Mouse (Mus musculus) midbrain, embryonic 11.5 days (tissue): ENCODE measurements at regions not wholly inside any gene's neighbourhood (a gene's known extent, or its start where the extent isn't known, plus 50 kb on each side); places are given as distances from the start of the nearest gene placed in this dataset.

Experiments used
- ATAC-seq: fragments of 200-750 bp; cut with Nextera tagmentation; 2 replicates; pipeline ENCODE4 v1.8.0; 2017; ENCODE audit warnings: moderate TSS enrichment, moderate library complexity; ENCODE audit not compliant: low FRiP score
- DNase-seq: peaks from one replicate; pipeline ENCODE4 v3.0.0; 2015; ENCODE audit warnings: low spot score; ENCODE audit errors: missing footprints
- H3K27ac ChIP-seq: fragments of 300-500 bp; sonication (generic); 2 replicates; pipeline ENCODE4 v1.5.1; 2014; ENCODE audit warnings: low read depth, low read length
- H3K27me3 ChIP-seq: fragments of 300-500 bp; sonication (generic); 2 replicates; pipeline ENCODE4 v1.6.1; 2014; ENCODE audit warnings: mild to moderate bottlenecking, low read length, moderate library complexity, mixed read lengths; ENCODE audit not compliant: control insufficient read depth, insufficient read depth
- H3K36me3 ChIP-seq: fragments of 300-500 bp; sonication (generic); 2 replicates; pipeline ENCODE4 v1.6.1; 2014; ENCODE audit warnings: mild to moderate bottlenecking, low read length, moderate library complexity, mixed read lengths; ENCODE audit not compliant: control insufficient read depth, insufficient read depth
- H3K4me1 ChIP-seq: fragments of 300-500 bp; sonication (generic); 2 replicates; pipeline ENCODE4 v1.6.1; 2014; ENCODE audit warnings: low read length; ENCODE audit not compliant: control insufficient read depth, insufficient read depth
- H3K4me2 ChIP-seq: fragments of 300-500 bp; sonication (generic); 2 replicates; pipeline ENCODE4 v1.6.1; 2014; ENCODE audit warnings: mild to moderate bottlenecking, moderate library complexity
- H3K4me3 ChIP-seq: fragments of 300-500 bp; sonication (generic); 2 replicates; pipeline ENCODE4 v1.5.1; 2014; ENCODE audit warnings: low read depth, low read length
- H3K9ac ChIP-seq: fragments of 300-500 bp; sonication (generic); 2 replicates; pipeline ENCODE4 v1.6.1; 2014; ENCODE audit warnings: low read length
- H3K9me3 ChIP-seq: fragments of 300-500 bp; sonication (generic); 2 replicates; pipeline ENCODE4 v1.6.1; 2016; ENCODE audit warnings: low read length; ENCODE audit not compliant: control insufficient read depth
- WGBS: fragments of 180-500 bp; shearing (Covaris S2); extraction: QIAGEN DNeasy Blood & Tissue Kit; methylation state at CpG from one replicate; pipeline ENCODE4 v1.1.7; 2014; 5-methylcytosine and 5-hydroxymethylcytosine counted together

DNA sequence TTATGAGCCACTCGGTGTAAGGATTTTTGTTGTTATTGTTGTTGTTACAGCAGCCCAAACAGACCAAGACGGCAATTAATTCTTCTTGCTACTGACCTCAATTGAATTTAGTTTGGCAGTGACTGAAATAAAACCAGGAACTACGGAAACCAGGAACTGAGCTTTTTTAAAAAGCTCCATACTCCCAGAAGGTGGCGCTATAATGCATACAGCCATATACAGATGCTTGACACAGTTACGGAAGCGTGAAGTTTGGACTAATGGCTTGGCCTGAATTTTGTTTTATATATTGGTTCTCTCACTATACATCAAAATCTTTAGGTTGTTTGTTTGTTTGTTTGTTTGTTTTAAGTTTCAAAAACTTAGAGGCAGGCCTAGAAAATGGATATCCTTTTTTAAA is 98.5 kb upstream of the Adamts3 start:
- ATAC-seq: no peak
- WGBS: 65% methylated on average over 6 of the region's 6 CpGs
- H3K9me3 ChIP-seq: no peaks in the 10 kb centered on the region
- H3K27ac ChIP-seq: no peak overlapping the region
- H3K27me3 ChIP-seq: no peaks in the 10 kb centered on the region
- no peak overlapping the region for H3K9ac ChIP-seq
- H3K4me2 ChIP-seq: no peak overlapping the region
- no peaks in the 10 kb centered on the region for H3K36me3 ChIP-seq
- H3K4me3 ChIP-seq: no peak overlapping the region
- peak; percentile 82 for DNase-seq
- H3K4me1 ChIP-seq: no peaks in the 10 kb centered on the region

DNA sequence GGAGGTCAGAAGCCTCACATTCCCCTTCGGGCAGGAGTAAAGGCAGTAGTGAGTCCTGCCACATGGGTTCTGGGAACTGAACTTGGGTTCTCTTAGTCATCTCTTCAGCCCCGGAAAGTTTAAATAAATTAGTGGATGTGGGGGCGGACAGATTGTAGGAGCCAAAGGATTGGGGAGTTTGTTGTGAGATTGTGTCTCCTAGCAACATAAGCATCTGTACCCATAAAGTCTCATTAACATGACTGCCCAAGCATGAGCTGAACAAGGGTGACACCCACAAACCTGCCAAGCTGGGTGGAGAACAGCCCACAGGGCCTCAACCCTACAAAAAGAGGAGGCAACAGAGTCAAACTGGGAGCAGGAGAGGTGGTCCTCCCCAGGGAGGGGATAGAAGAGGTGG is 97.1 kb upstream of the Adamts3 start:
- no peak overlapping the region for H3K9ac ChIP-seq
- WGBS: 93% methylated on average over 3 of the region's 3 CpGs
- no peaks in the 10 kb centered on the region for H3K36me3 ChIP-seq
- H3K27ac ChIP-seq: no peak overlapping the region
- DNase-seq (no peak), ATAC-seq (no peak)
- H3K27me3 ChIP-seq: no peaks in the 10 kb centered on the region
- H3K9me3 ChIP-seq: no peaks in the 10 kb centered on the region
- H3K4me1 ChIP-seq: no peaks in the 10 kb centered on the region
- no peak overlapping the region for H3K4me3 ChIP-seq
- no peak overlapping the region for H3K4me2 ChIP-seq

DNA sequence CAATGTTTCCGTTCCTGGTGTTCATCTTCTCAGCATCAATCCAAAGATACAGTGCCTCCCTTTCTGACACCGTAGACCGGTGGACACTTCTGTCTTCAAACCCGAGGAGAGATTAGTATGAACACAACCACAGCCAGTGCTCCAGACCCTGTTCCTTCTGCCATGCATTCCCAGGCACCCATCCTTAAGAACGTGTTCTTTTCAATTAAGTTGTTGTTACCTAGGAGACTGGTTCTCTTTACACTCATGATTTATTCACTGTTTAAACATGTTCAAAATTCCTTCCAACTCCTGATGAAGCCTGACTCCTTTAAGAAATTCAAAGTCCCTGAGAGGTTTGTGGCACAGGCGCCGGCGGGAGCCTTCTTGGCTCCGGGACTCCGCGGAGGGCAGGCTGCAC is 69.5 kb upstream of the Adamts3 start:
- WGBS: 86% methylated on average over 8 of the region's 11 CpGs

DNA sequence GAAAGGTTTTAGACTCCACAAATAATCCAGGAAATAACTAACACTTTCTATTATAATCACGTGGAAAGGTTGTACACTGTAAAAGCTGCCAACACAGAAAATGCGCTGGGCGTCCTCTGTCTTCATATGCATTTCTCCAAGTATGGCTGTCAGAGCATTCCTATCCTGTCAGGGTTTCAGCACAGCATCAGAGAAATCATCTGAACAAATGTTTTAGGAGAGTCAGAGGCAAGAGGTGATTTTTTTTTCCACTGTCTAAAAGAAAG is 62.5 kb upstream of the Adamts3 start:
- ATAC-seq (no peak), DNase-seq (no peak)
- 87% methylated on average over 3 of the region's 3 CpGs for WGBS
- no peak overlapping the region for H3K27ac ChIP-seq
- H3K36me3 ChIP-seq: no peaks in the 10 kb centered on the region
- H3K4me3 ChIP-seq: no peak overlapping the region
- no peaks in the 10 kb centered on the region for H3K9me3 ChIP-seq
- no peaks in the 10 kb centered on the region for H3K27me3 ChIP-seq
- no peak overlapping the region for H3K9ac ChIP-seq
- H3K4me2 ChIP-seq: no peak overlapping the region
- H3K4me1 ChIP-seq: peaks cover 8% of the 10 kb centered on the region

More for the DNA sequence above, 69.5 kb upstream of the Adamts3 start:
- no peak overlapping the region for H3K4me2 ChIP-seq
- no peaks in the 10 kb centered on the region for H3K4me1 ChIP-seq
- no peak overlapping the region for H3K27ac ChIP-seq
- no peaks in the 10 kb centered on the region for H3K9me3 ChIP-seq
- H3K36me3 ChIP-seq: no peaks in the 10 kb centered on the region
- H3K27me3 ChIP-seq: no peaks in the 10 kb centered on the region
- H3K4me3 ChIP-seq: no peak overlapping the region
- ATAC-seq: no peak
- DNase-seq: peak; percentile 41
- no peak overlapping the region for H3K9ac ChIP-seq

DNA sequence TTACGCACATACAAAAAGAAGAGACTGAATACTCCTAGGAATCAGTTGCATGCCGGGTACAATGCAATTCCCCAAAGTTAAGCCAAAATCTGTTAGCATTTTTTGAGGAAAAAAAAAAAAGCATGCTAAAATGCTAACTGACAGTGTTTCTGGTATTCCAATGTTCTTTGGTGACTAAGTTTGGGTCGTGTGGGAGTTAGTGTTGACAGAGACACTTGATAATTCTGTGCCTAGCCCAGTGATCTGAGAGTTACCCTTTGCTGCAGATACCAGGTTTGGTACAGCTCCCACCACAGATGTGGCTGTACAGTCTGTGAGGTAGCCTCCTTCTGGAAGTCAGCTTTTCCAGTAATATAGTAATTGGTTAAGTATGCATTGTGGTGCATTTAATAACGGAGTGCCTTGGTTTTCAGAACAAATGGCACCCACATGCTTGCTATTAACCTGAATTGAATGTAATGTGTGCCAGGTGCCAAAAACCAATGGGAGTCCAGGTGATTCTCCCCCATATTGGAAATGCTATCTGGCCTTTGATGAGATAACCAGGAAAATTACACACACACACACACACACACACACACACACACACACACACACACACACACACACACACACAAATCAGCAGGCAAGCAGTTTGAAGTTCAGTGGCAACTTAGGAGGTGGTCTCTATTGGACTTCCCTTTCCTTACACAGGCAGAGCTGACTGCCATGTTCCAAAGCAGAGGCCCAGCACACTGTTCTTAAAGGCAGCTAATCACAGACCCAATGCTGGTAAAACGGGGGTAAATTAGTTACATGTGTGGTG is 61.9 kb upstream of the Adamts3 start:
- H3K9me3 ChIP-seq: no peaks in the 10 kb centered on the region
- 84% methylated on average over 5 of the region's 5 CpGs for WGBS
- ATAC-seq: no peak
- peaks cover 8% of the 10 kb centered on the region for H3K4me1 ChIP-seq
- no peaks in the 10 kb centered on the region for H3K36me3 ChIP-seq
- H3K27me3 ChIP-seq: no peaks in the 10 kb centered on the region
- H3K4me2 ChIP-seq: no peak overlapping the region
- H3K4me3 ChIP-seq: no peak overlapping the region
- no peak overlapping the region for H3K27ac ChIP-seq
- no peak overlapping the region for H3K9ac ChIP-seq
- peak; percentile 28 for DNase-seq

DNA sequence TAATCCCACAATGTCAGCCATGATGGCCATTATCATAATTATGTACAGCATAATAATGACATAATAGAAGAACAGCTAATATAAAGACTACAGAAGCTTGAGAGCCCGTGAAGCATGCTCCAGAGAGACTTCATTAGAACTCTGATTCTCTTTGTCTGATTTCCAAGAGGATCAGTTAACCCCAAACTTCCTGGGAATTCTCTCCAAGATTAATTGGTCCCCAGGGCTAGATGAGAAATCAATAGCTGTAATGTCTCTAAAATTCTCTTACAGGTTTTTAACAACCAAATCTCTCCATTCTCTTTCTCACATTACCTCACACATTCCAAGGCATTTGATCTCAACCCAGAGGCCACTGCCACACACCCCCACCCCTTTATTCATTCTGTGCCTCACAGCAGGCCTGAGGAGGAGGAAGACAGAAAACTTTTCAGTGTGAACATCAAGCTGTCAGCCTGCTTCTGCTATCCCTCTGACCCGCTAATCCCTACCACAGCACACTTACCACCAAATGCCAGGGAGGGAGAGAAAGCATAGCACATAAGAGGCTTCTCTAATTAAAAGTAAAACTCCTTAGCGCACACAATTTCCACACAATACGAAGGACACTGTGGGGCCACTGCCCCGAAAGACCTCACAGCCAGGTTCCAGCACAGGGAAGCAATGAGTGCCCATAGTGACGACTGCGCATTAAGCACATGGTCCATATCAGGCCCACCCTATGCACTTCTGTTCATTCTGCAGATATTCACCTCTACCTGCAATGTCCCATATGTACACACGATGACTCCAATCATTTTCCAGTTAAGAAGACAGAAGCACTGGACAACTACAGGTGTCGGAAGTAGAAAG is 60.4 kb upstream of the Adamts3 start:
- peak; percentile 84 for ATAC-seq
- Histone ChIP-seq H3K27me3 (no peaks in the 10 kb centered on the region), H3K9ac (no peak overlapping the region), H3K4me3 (no peak overlapping the region), H3K27ac (no peak overlapping the region), H3K36me3 (no peaks in the 10 kb centered on the region), H3K9me3 (no peaks in the 10 kb centered on the region), H3K4me1 (peaks cover 8% of the 10 kb centered on the region), H3K4me2 (no peak overlapping the region)
- WGBS: 25% methylated on average over 9 of the region's 9 CpGs
- peak; percentile 87 for DNase-seq

DNA sequence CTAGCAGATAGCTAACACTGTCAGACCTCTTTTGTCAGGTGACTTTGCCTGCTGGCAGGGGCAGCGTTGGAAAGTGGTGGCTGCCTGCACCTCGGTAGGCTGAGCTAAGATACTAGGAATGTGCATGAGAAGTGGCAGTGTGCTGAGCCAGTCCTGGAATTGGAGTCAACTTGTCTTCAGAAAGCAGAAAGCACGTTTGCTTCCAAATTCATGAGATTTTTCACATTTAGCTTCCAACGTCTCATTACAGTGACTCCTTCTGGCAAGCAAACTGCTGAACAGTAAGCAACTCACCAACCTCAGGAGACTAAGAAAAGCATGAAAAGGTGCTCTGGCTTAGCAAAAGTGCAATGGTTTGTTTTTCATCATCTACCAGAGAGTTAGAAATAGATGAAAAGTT is 59.1 kb upstream of the Adamts3 start:
- H3K9ac ChIP-seq: no peak overlapping the region
- H3K9me3 ChIP-seq: no peaks in the 10 kb centered on the region
- ATAC-seq (no peak), DNase-seq (peak; percentile 79)
- H3K27ac ChIP-seq: no peak overlapping the region
- WGBS: 37% methylated on average over 4 of the region's 4 CpGs
- H3K27me3 ChIP-seq: no peaks in the 10 kb centered on the region
- H3K4me2 ChIP-seq: no peak overlapping the region
- no peaks in the 10 kb centered on the region for H3K36me3 ChIP-seq
- H3K4me1 ChIP-seq: peaks cover 8% of the 10 kb centered on the region
- H3K4me3 ChIP-seq: no peak overlapping the region

DNA sequence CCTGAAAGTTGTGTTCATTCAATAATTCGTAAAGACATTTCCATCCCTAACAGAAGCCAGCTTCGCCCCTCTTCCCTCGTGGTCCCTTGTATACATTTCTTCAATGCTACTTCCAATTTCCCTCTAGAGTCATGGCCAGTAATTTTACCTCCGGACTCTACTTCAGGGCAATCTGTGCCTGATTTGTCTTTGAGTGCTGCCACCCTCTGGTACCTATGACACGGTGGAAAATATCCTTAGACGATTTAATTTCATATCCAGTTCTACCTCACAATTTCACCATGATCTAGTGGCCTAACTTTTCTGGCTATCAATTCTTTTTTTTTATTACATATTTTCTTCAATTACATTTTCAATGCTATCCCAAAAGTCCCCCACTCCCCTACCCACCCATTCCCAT is 49.9 kb upstream of the Adamts3 start:
- Histone ChIP-seq H3K36me3 (no peaks in the 10 kb centered on the region), H3K9me3 (no peaks in the 10 kb centered on the region), H3K4me3 (no peak overlapping the region), H3K4me1 (no peaks in the 10 kb centered on the region), H3K4me2 (no peak overlapping the region), H3K27ac (no peak overlapping the region), H3K27me3 (no peaks in the 10 kb centered on the region), H3K9ac (no peak overlapping the region)
- no peak for ATAC-seq
- 87% methylated on average over 6 of the region's 6 CpGs for WGBS
- no peak for DNase-seq
